Mouse (Mus musculus): ENCODE data around the gene Gm37240. TPM values are rescaled to one million over a fixed set of nuclear protein-coding genes. Genes with fewer than 3 reads are reported as not detected.

The Gm37240 gene
- polyA plus RNA-seq, 1 experiment from 2014 or later: 13.4 TPM

GRCm38 (mm10) chr3:85667683-85668082 is 219.6 kb downstream of the Gm37240 start:
- Histone ChIP-seq H3K4me3 (ENCODE audit: low read depth, low read length) (no peak overlapping the region), H3K36me3 (ENCODE audit: control insufficient read depth, insufficient read depth, low read length) (no peaks in the 10 kb centered on the region), H3K27ac (replicated peaks; ENCODE audit: low read depth, low read length) (no peak overlapping the region), H3K9me3 (ENCODE audit: control insufficient read depth, low read length) (no peaks in the 10 kb centered on the region), H3K4me1 (ENCODE audit: control insufficient read depth, insufficient read depth, low read length) (no peaks in the 10 kb centered on the region), H3K9ac (ENCODE audit: low read depth, low read length) (no peak overlapping the region), H3K27me3 (replicated peaks; ENCODE audit: control insufficient read depth, insufficient read depth, low read length) (no peaks in the 10 kb centered on the region), H3K4me2 (ENCODE audit: low read depth, low read length) (no peak overlapping the region)
- ATAC-seq (ENCODE audit: low read depth) (no peak), DNase-seq (ENCODE audit: low spot score) (no peak)
- 93% methylated on average over 6 of the region's 6 CpGs for WGBS

DNA sequence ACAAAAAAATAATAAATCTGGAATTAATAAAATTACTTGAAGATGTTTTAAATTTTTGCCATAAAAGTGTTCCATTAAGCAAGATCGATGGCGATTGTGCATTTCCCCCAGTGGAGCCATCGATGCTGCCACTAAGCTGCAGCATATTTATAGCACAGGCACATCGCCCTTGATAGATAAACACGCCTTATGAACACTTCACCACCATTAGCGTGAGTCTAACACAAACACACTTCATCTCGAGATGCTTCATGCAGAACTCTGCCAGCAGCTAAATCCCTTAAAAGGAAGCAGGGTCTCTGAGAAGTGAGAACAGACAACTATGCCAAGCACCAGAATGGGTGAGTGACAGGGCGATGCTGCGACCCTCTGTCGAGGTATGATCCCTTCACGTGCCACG is 220.6 kb downstream of the Gm37240 start:
- no peaks in the 10 kb centered on the region for H3K36me3 ChIP-seq (ENCODE audit: control insufficient read depth, insufficient read depth, low read length)
- DNase-seq (ENCODE audit: low spot score) (no peak), ATAC-seq (ENCODE audit: low read depth) (no peak)
- no peak overlapping the region for H3K27ac ChIP-seq (replicated peaks; ENCODE audit: low read depth, low read length)
- H3K4me3 ChIP-seq (ENCODE audit: low read depth, low read length): no peak overlapping the region
- H3K4me2 ChIP-seq (ENCODE audit: low read depth, low read length): no peak overlapping the region
- no peaks in the 10 kb centered on the region for H3K4me1 ChIP-seq (ENCODE audit: control insufficient read depth, insufficient read depth, low read length)
- H3K9me3 ChIP-seq (ENCODE audit: control insufficient read depth, low read length): no peaks in the 10 kb centered on the region
- no peaks in the 10 kb centered on the region for H3K27me3 ChIP-seq (replicated peaks; ENCODE audit: control insufficient read depth, insufficient read depth, low read length)
- H3K9ac ChIP-seq (ENCODE audit: low read depth, low read length): no peak overlapping the region
- WGBS: 74% methylated on average over 12 of the region's 12 CpGs

GRCm38 (mm10) chr3:85666166-85666565 is 221.2 kb downstream of the Gm37240 start:
- H3K9ac ChIP-seq (ENCODE audit: low read depth, low read length): no peak overlapping the region
- H3K27ac ChIP-seq (replicated peaks; ENCODE audit: low read depth, low read length): no peak overlapping the region
- H3K27me3 ChIP-seq (replicated peaks; ENCODE audit: control insufficient read depth, insufficient read depth, low read length): no peaks in the 10 kb centered on the region
- ATAC-seq (ENCODE audit: low read depth) (no peak), DNase-seq (ENCODE audit: low spot score) (no peak)
- no peaks in the 10 kb centered on the region for H3K4me1 ChIP-seq (ENCODE audit: control insufficient read depth, insufficient read depth, low read length)
- H3K4me2 ChIP-seq (ENCODE audit: low read depth, low read length): no peak overlapping the region
- 66% methylated on average over 3 of the region's 3 CpGs for WGBS
- no peaks in the 10 kb centered on the region for H3K36me3 ChIP-seq (ENCODE audit: control insufficient read depth, insufficient read depth, low read length)
- no peak overlapping the region for H3K4me3 ChIP-seq (ENCODE audit: low read depth, low read length)
- H3K9me3 ChIP-seq (ENCODE audit: control insufficient read depth, low read length): no peaks in the 10 kb centered on the region

GRCm38 (mm10) chr3:85664591-85665171 is 222.6 kb downstream of the Gm37240 start:
- Histone ChIP-seq H3K9ac (ENCODE audit: low read depth, low read length) (no peak overlapping the region), H3K27me3 (replicated peaks; ENCODE audit: control insufficient read depth, insufficient read depth, low read length) (no peaks in the 10 kb centered on the region), H3K9me3 (ENCODE audit: control insufficient read depth, low read length) (no peaks in the 10 kb centered on the region), H3K4me1 (ENCODE audit: control insufficient read depth, insufficient read depth, low read length) (no peaks in the 10 kb centered on the region; the same call in 1 of the 2 replicates), H3K4me2 (ENCODE audit: low read depth, low read length) (no peak overlapping the region), H3K36me3 (ENCODE audit: control insufficient read depth, insufficient read depth, low read length) (no peaks in the 10 kb centered on the region), H3K4me3 (ENCODE audit: low read depth, low read length) (no peak overlapping the region), H3K27ac (replicated peaks; ENCODE audit: low read depth, low read length) (no peak overlapping the region)
- 84% methylated on average over 10 of the region's 10 CpGs for WGBS
- no peak for DNase-seq (ENCODE audit: low spot score)
- ATAC-seq (ENCODE audit: low read depth): no peak

GRCm38 (mm10) chr3:85663826-85664225 is 223.5 kb downstream of the Gm37240 start:
- no peaks in the 10 kb centered on the region for H3K36me3 ChIP-seq (ENCODE audit: control insufficient read depth, insufficient read depth, low read length)
- H3K4me2 ChIP-seq (ENCODE audit: low read depth, low read length): no peak overlapping the region
- DNase-seq (ENCODE audit: low spot score): no peak
- no peaks in the 10 kb centered on the region for H3K9me3 ChIP-seq (ENCODE audit: control insufficient read depth, low read length)
- ATAC-seq (ENCODE audit: low read depth): no peak
- 82% methylated on average over 5 of the region's 5 CpGs for WGBS
- H3K4me1 ChIP-seq (ENCODE audit: control insufficient read depth, insufficient read depth, low read length): no peaks in the 10 kb centered on the region; the same call in 1 of the 2 replicates
- no peak overlapping the region for H3K27ac ChIP-seq (replicated peaks; ENCODE audit: low read depth, low read length)
- H3K27me3 ChIP-seq (replicated peaks; ENCODE audit: control insufficient read depth, insufficient read depth, low read length): no peaks in the 10 kb centered on the region
- no peak overlapping the region for H3K9ac ChIP-seq (ENCODE audit: low read depth, low read length)
- no peak overlapping the region for H3K4me3 ChIP-seq (ENCODE audit: low read depth, low read length)

- WGBS: 83% methylated on average over 10 of the region's 10 CpGs
- H3K4me3 ChIP-seq (ENCODE audit: low read depth, low read length): no peak overlapping the region
- DNase-seq (ENCODE audit: low spot score) (no peak), ATAC-seq (ENCODE audit: low read depth) (no peak)
- no peaks in the 10 kb centered on the region for H3K36me3 ChIP-seq (ENCODE audit: control insufficient read depth, insufficient read depth, low read length)
- H3K4me1 ChIP-seq (ENCODE audit: control insufficient read depth, insufficient read depth, low read length): no peaks in the 10 kb centered on the region; the same call in 1 of the 2 replicates
- H3K4me2 ChIP-seq (ENCODE audit: low read depth, low read length): no peak overlapping the region
- H3K9ac ChIP-seq (ENCODE audit: low read depth, low read length): no peak overlapping the region
- H3K27ac ChIP-seq (replicated peaks; ENCODE audit: low read depth, low read length): no peak overlapping the region
- no peaks in the 10 kb centered on the region for H3K27me3 ChIP-seq (replicated peaks; ENCODE audit: control insufficient read depth, insufficient read depth, low read length)
- H3K9me3 ChIP-seq (ENCODE audit: control insufficient read depth, low read length): no peaks in the 10 kb centered on the region
These were observed 225.1 kb downstream of the Gm37240 start for GRCm38 (mm10) chr3:85661926-85662813.

GRCm38 (mm10) chr3:85659681-85660080 is 227.6 kb downstream of the Gm37240 start:
- no peaks in the 10 kb centered on the region; the same call in 1 of the 2 replicates for H3K4me1 ChIP-seq (ENCODE audit: control insufficient read depth, insufficient read depth, low read length)
- DNase-seq (ENCODE audit: low spot score) (no peak), ATAC-seq (ENCODE audit: low read depth) (no peak)
- H3K4me3 ChIP-seq (ENCODE audit: low read depth, low read length): no peak overlapping the region
- no peak overlapping the region for H3K27ac ChIP-seq (replicated peaks; ENCODE audit: low read depth, low read length)
- no peak overlapping the region for H3K9ac ChIP-seq (ENCODE audit: low read depth, low read length)
- H3K4me2 ChIP-seq (ENCODE audit: low read depth, low read length): no peak overlapping the region
- 78% methylated on average over 7 of the region's 7 CpGs for WGBS
- H3K9me3 ChIP-seq (ENCODE audit: control insufficient read depth, low read length): no peaks in the 10 kb centered on the region
- no peaks in the 10 kb centered on the region for H3K36me3 ChIP-seq (ENCODE audit: control insufficient read depth, insufficient read depth, low read length)
- no peaks in the 10 kb centered on the region for H3K27me3 ChIP-seq (replicated peaks; ENCODE audit: control insufficient read depth, insufficient read depth, low read length)

- Histone ChIP-seq H3K9ac (ENCODE audit: low read depth, low read length) (no peak overlapping the region), H3K9me3 (ENCODE audit: control insufficient read depth, low read length) (no peaks in the 10 kb centered on the region), H3K36me3 (ENCODE audit: control insufficient read depth, insufficient read depth, low read length) (peaks cover 5% of the 10 kb centered on the region; the same call in 1 of the 2 replicates), H3K27me3 (replicated peaks; ENCODE audit: control insufficient read depth, insufficient read depth, low read length) (no peaks in the 10 kb centered on the region), H3K4me3 (ENCODE audit: low read depth, low read length) (no peak overlapping the region), H3K27ac (replicated peaks; ENCODE audit: low read depth, low read length) (no peak overlapping the region), H3K4me1 (ENCODE audit: control insufficient read depth, insufficient read depth, low read length) (no peaks in the 10 kb centered on the region; the same call in 1 of the 2 replicates), H3K4me2 (ENCODE audit: low read depth, low read length) (no peak overlapping the region)
- ATAC-seq (ENCODE audit: low read depth) (no peak), DNase-seq (ENCODE audit: low spot score) (no peak)
- WGBS: 94% methylated on average over 3 of the region's 3 CpGs
These were observed 231.8 kb downstream of the Gm37240 start for GRCm38 (mm10) chr3:85655538-85655937.
